Comparison of ENCODE assay signal across 25 mouse cellular contexts in genomic region chr14:45544905-45545304, GRCm38 (mm10). TPM values are rescaled to one million over a fixed set of nuclear protein-coding genes. Genes with fewer than 3 reads are reported as not detected.
DNase-seq lines count a peak whose midpoint lies in the region; ATAC-seq and TF ChIP-seq lines count a peak whose summit lies in the region.
"Had no signal": no experiment of that assay in that cellular context is flagged by ENCODE, and none has a peak within 500 bp of the region (broad histone marks: within the 10 kb centered on the region; RNA-seq: fewer than 3 reads in every experiment).

No protein-coding gene starts in this region.

- 52% methylated on average over 7 of the region's 7 CpGs for WGBS in kidney, embryonic 14.5 days
- WGBS in liver, adult 2 months: 42% methylated on average over 7 of the region's 7 CpGs
- WGBS in kidney, embryonic 15.5 days: 65% methylated on average over 7 of the region's 7 CpGs
- WGBS in kidney, postnatal 0 days: 51% methylated on average over 7 of the region's 7 CpGs
- 92% methylated on average over 7 of the region's 7 CpGs for WGBS in midbrain, postnatal 0 days

- H3K36me3 ChIP-seq in kidney, embryonic 14.5 days (ENCODE audit: control insufficient read depth, insufficient read depth, low read length): no peaks in the 10 kb centered on the region
- no peaks in the 10 kb centered on the region for H3K36me3 ChIP-seq in liver, adult 2 months (ENCODE audit: control insufficient read depth, insufficient read depth, low read length)
- no peaks in the 10 kb centered on the region for H3K36me3 ChIP-seq in kidney, embryonic 15.5 days
- H3K36me3 ChIP-seq in kidney, postnatal 0 days (ENCODE audit: insufficient read depth, low read length): no peaks in the 10 kb centered on the region
- no peaks in the 10 kb centered on the region for H3K36me3 ChIP-seq in midbrain, postnatal 0 days (ENCODE audit: insufficient read depth, low read length)
- H3K36me3 ChIP-seq: forebrain, embryonic 10.5 days; G1E; hindbrain, embryonic 10.5 days; hindbrain, embryonic 13.5 days had no signal

- DNase-seq in kidney, adult 18-20 months: peak; percentile 22
- DNase-seq in liver, adult 2 months (ENCODE audit: extremely low read depth, low read depth, low spot score): peak; percentile 77
- DNase-seq in liver: no peak
- DNase-seq in kidney, postnatal 0 days (ENCODE audit: low spot score): peak; percentile 39
- no peak for DNase-seq in midbrain, postnatal 0 days (ENCODE audit: low spot score)
- DNase-seq: adrenal gland, postnatal 10 days; adrenal gland, postnatal 36 days; B cell, adult 2 months; cerebellum, adult 18-20 months; cerebellum, adult 9-10 months; cerebellum, postnatal 14 days; gastrocnemius, postnatal 10 days; heart, adult 11 months; heart, postnatal 36 days had no signal

- H3K4me1 ChIP-seq in kidney, embryonic 14.5 days (ENCODE audit: control insufficient read depth, insufficient read depth, low read length): no peaks in the 10 kb centered on the region
- H3K4me1 ChIP-seq in liver, adult 2 months (ENCODE audit: control insufficient read depth, insufficient read depth, low read length): peaks cover 7% of the 10 kb centered on the region
- peaks cover 6% of the 10 kb centered on the region; the same call in 1 of the 2 replicates for H3K4me1 ChIP-seq in kidney, embryonic 15.5 days
- no peaks in the 10 kb centered on the region for H3K4me1 ChIP-seq in kidney, postnatal 0 days (replicated peaks; ENCODE audit: insufficient read depth, low read length)
- no peaks in the 10 kb centered on the region for H3K4me1 ChIP-seq in midbrain, postnatal 0 days (ENCODE audit: insufficient read depth, low read length)
- H3K4me1 ChIP-seq: hindbrain, embryonic 13.5 days had no signal

- no peaks in the 10 kb centered on the region for H3K27me3 ChIP-seq in kidney, embryonic 14.5 days (ENCODE audit: control insufficient read depth, insufficient read depth, low read length)
- H3K27me3 ChIP-seq in liver, adult 2 months (ENCODE audit: control insufficient read depth, insufficient read depth, low read length): no peaks in the 10 kb centered on the region
- no peaks in the 10 kb centered on the region for H3K27me3 ChIP-seq in kidney, embryonic 15.5 days
- H3K27me3 ChIP-seq in kidney, postnatal 0 days (ENCODE audit: insufficient read depth, low read length): no peaks in the 10 kb centered on the region
- H3K27me3 ChIP-seq in midbrain, postnatal 0 days (ENCODE audit: insufficient read depth, low read length): no peaks in the 10 kb centered on the region
- H3K27me3 ChIP-seq: CH12.LX; forebrain, embryonic 13.5 days; Patski had no signal

- ATAC-seq in kidney, embryonic 14.5 days (ENCODE audit: low FRiP score, low TSS enrichment): no peak
- ATAC-seq in kidney, embryonic 15.5 days (replicated peaks; ENCODE audit: low FRiP score): 0 out of 2 replicates have a peak, but pooled peaks have one; percentile 10
- no peak; the same call in 1 of the 2 replicates for ATAC-seq in kidney, postnatal 0 days (replicated peaks; ENCODE audit: low FRiP score, low read depth)
- no peak for ATAC-seq in midbrain, postnatal 0 days (ENCODE audit: low FRiP score)
- ATAC-seq: forebrain, embryonic 13.5 days; forebrain, embryonic 16.5 days; Patski had no signal

- no peak overlapping the region for H3K9ac ChIP-seq in kidney, embryonic 14.5 days (ENCODE audit: low read depth, low read length)
- H3K9ac ChIP-seq in liver, adult 2 months (ENCODE audit: low read depth, low read length): no peak overlapping the region
- no peak overlapping the region for H3K9ac ChIP-seq in kidney, embryonic 15.5 days
- no peak overlapping the region for H3K9ac ChIP-seq in kidney, postnatal 0 days (ENCODE audit: low read depth, low read length)
- no peak overlapping the region for H3K9ac ChIP-seq in midbrain, postnatal 0 days (replicated peaks; ENCODE audit: low read length, poor library complexity, severe bottlenecking)
- H3K9ac ChIP-seq: forebrain, embryonic 13.5 days; hindbrain, embryonic 13.5 days had no signal

- H3K27ac ChIP-seq in kidney, embryonic 14.5 days (ENCODE audit: low read depth, low read length): no peak overlapping the region
- H3K27ac ChIP-seq in liver, adult 2 months (replicated peaks; ENCODE audit: insufficient read depth, low read depth, low read length): no peak overlapping the region
- no peak overlapping the region for H3K27ac ChIP-seq in kidney, embryonic 15.5 days
- H3K27ac ChIP-seq in kidney, postnatal 0 days: no peak overlapping the region
- H3K27ac ChIP-seq in midbrain, postnatal 0 days (ENCODE audit: low read depth, low read length): no peak overlapping the region
- H3K27ac ChIP-seq: forebrain, embryonic 10.5 days; forebrain, embryonic 13.5 days; hindbrain, embryonic 10.5 days; hindbrain, embryonic 13.5 days had no signal

- TF ChIP-seq CTCF in liver, adult 2 months (IDR thresholded peaks at IDR 0.05; ENCODE audit: low read depth, low read length): no peak
- TF ChIP-seq CTCF in kidney, postnatal 0 days (IDR thresholded peaks at IDR 0.05; ENCODE audit: low read depth): no peak
- no peak for TF ChIP-seq CTCF in midbrain, postnatal 0 days (IDR thresholded peaks at IDR 0.05)

- no peaks in the 10 kb centered on the region for H3K79me2 ChIP-seq in liver, adult 2 months (ENCODE audit: control insufficient read depth, insufficient read depth, low read length)

- TF ChIP-seq POLR2A in liver, adult 2 months (IDR thresholded peaks at IDR 0.05; ENCODE audit: extremely low read depth, insufficient read depth, low read length): no peak

- H3K4me3 ChIP-seq in kidney, embryonic 14.5 days (ENCODE audit: low read length): no peak overlapping the region
- no peak overlapping the region for H3K4me3 ChIP-seq in liver, adult 2 months (ENCODE audit: insufficient read depth, low read depth, low read length)
- no peak overlapping the region for H3K4me3 ChIP-seq in kidney, embryonic 15.5 days (replicated peaks)
- no peak overlapping the region for H3K4me3 ChIP-seq in kidney, postnatal 0 days (replicated peaks; ENCODE audit: low read depth, low read length)
- no peak overlapping the region for H3K4me3 ChIP-seq in midbrain, postnatal 0 days (ENCODE audit: low read depth, low read length)
- H3K4me3 ChIP-seq: forebrain, embryonic 10.5 days; forebrain, embryonic 13.5 days; hindbrain, embryonic 10.5 days; hindbrain, embryonic 13.5 days had no signal

- H3K9me3 ChIP-seq in kidney, embryonic 14.5 days (ENCODE audit: control insufficient read depth, low read length): no peaks in the 10 kb centered on the region
- H3K9me3 ChIP-seq in kidney, embryonic 15.5 days (replicated peaks): no peaks in the 10 kb centered on the region
- H3K9me3 ChIP-seq in kidney, postnatal 0 days (replicated peaks; ENCODE audit: low read length): no peaks in the 10 kb centered on the region
- no peaks in the 10 kb centered on the region for H3K9me3 ChIP-seq in midbrain, postnatal 0 days (ENCODE audit: low read length)
- H3K9me3 ChIP-seq: forebrain, embryonic 10.5 days; forebrain, embryonic 13.5 days; G1E; hindbrain, embryonic 10.5 days; hindbrain, embryonic 13.5 days had no signal

- no peak overlapping the region for H3K4me2 ChIP-seq in kidney, embryonic 14.5 days (replicated peaks; ENCODE audit: low read depth, low read length)
- H3K4me2 ChIP-seq in kidney, embryonic 15.5 days: no peak overlapping the region
- no peak overlapping the region for H3K4me2 ChIP-seq in kidney, postnatal 0 days (ENCODE audit: low read length)
- no peak overlapping the region for H3K4me2 ChIP-seq in midbrain, postnatal 0 days (ENCODE audit: low read depth, low read length, poor library complexity, severe bottlenecking)
- H3K4me2 ChIP-seq: forebrain, embryonic 13.5 days; heart, embryonic 11.5 days; hindbrain, embryonic 13.5 days had no signal

RNA-seq across cellular contexts. Expression of gene Fermt2, which starts 15.0 kb away (rescaled TPM):
- polyA plus RNA-seq in kidney, embryonic 14.5 days (2014; fragmentation: Nextera tagmentation; extraction: Ambion mirVana): 147 and 172 TPM in 2 replicates
- 95.1 and 104 TPM in 2 replicates for total RNA-seq in liver, adult 2 months (2014; rRNA removed)
- 37.4 and 49.7 TPM in 2 replicates for polyA plus RNA-seq in liver, adult 2 months (2012; rRNA removed)
- polyA plus RNA-seq in kidney, embryonic 15.5 days (2015; fragmentation: Nextera tagmentation; extraction: Ambion mirVana): 168 and 181 TPM in 2 replicates
- 216 and 226 TPM in 2 replicates for polyA plus RNA-seq in kidney, postnatal 0 days (2015; fragmentation: Nextera tagmentation; extraction: Ambion mirVana)
- total RNA-seq in midbrain, postnatal 0 days (2014; rRNA removed): 26.4 and 29.0 TPM in 2 replicates
- polyA plus RNA-seq in midbrain, postnatal 0 days (2015; fragmentation: Nextera tagmentation; extraction: Ambion mirVana): 66.7 and 70.0 TPM in 2 replicates
- total RNA-seq: CH12.LX had no signal
- polyA plus RNA-seq: G1E had no signal

Comparison
In these comparisons a context has a peak if more than half of its experiments do, and no peak if none do; other contexts are left out.
1. DNase-seq: peak in kidney, adult 18-20 months (single experiment), liver, adult 2 months (single experiment) and kidney, postnatal 0 days (single experiment); none in liver (single experiment) and midbrain, postnatal 0 days (single experiment).